In genomic region chr1:38320971-38321305, GRCm38 (mm10) we compare ENCODE assay signal across 32 mouse cellular contexts.
DNase-seq lines count a peak whose midpoint lies in the region; ATAC-seq lines count a peak whose summit lies in the region.
"Had no signal": no experiment of that assay in that cellular context is flagged by ENCODE, and none has a peak within 500 bp of the region (broad histone marks: within the 10 kb centered on the region; RNA-seq: fewer than 3 reads in every experiment).

No protein-coding gene starts in this region.

- H3K36me3 ChIP-seq in stomach, embryonic 15.5 days, result no peaks in the 10 kb centered on the region
- H3K36me3 ChIP-seq: embryonic facial prominence, embryonic 13.5 days; forebrain, embryonic 12.5 days; hindbrain, embryonic 13.5 days; liver, embryonic 15.5 days; lung, embryonic 15.5 days; neural tube, embryonic 15.5 days had no signal

- peak; percentile 83 for DNase-seq in heart, adult 11 months
- DNase-seq in heart, postnatal 36 days, result no peak
- peak; percentile 81 for DNase-seq in 416B (ENCODE audit: low read depth)
- no peak for DNase-seq in urinary bladder, adult 18-20 months (ENCODE audit: low spot score in 2 of 2)
- DNase-seq in cerebellum, postnatal 10 days, result no peak
- DNase-seq: adrenal gland, adult 2 months; adrenal gland, postnatal 36 days; cerebellum, adult 18-20 months; embryo, embryonic 11 days; forebrain, postnatal 0 days; gastrocnemius, postnatal 14 days; heart, adult 18-20 months; heart, postnatal 4 days; kidney, adult 8-10 months; kidney, postnatal 10 days; layer of hippocampus, postnatal 36 days; left cerebral cortex, postnatal 4 days; midbrain, embryonic 14.5 days; right cerebral cortex, postnatal 25 days; thymus, postnatal 25 days had no signal

- no peaks in the 10 kb centered on the region for H3K4me1 ChIP-seq in stomach, embryonic 15.5 days
- H3K4me1 ChIP-seq: liver, embryonic 15.5 days; lung, embryonic 15.5 days; neural tube, embryonic 15.5 days had no signal

- H3K9ac ChIP-seq in stomach, embryonic 15.5 days, result no peak overlapping the region
- H3K9ac ChIP-seq: embryonic facial prominence, embryonic 13.5 days; forebrain, embryonic 12.5 days; forebrain, postnatal 0 days; hindbrain, embryonic 13.5 days; liver, embryonic 15.5 days; lung, embryonic 15.5 days; neural tube, embryonic 15.5 days had no signal

- intact Hi-C loops in heart, postnatal 36 days (cut with DNase I), result loop anchor here (5.0 kb wide), 1 partner anchor 79 kb away; no protein-coding TSS in a partner anchor

- H3K4me2 ChIP-seq in stomach, embryonic 15.5 days, result no peak overlapping the region
- H3K4me2 ChIP-seq: forebrain, embryonic 12.5 days; heart, embryonic 11.5 days; hindbrain, embryonic 13.5 days; liver, embryonic 15.5 days; lung, embryonic 15.5 days; neural tube, embryonic 15.5 days had no signal

- no peak overlapping the region for H3K4me3 ChIP-seq in stomach, embryonic 15.5 days (replicated peaks)
- H3K4me3 ChIP-seq: embryonic facial prominence, embryonic 13.5 days; forebrain, embryonic 12.5 days; hindbrain, embryonic 13.5 days; liver, embryonic 15.5 days; lung, embryonic 15.5 days; neural tube, embryonic 15.5 days had no signal

- H3K9me3 ChIP-seq in stomach, embryonic 15.5 days, result no peaks in the 10 kb centered on the region
- H3K9me3 ChIP-seq: embryonic facial prominence, embryonic 13.5 days; forebrain, embryonic 12.5 days; hindbrain, embryonic 13.5 days; liver, embryonic 15.5 days; lung, embryonic 15.5 days; neural tube, embryonic 15.5 days had no signal

- WGBS in stomach, embryonic 15.5 days, result 58% methylated on average over 2 of the region's 2 CpGs

- ATAC-seq in common myeloid progenitor, adult 5-6 weeks (replicated peaks; ENCODE audit: low read depth, poor library complexity, severe bottlenecking), result peak; percentile 94
- ATAC-seq in stomach, embryonic 15.5 days (ENCODE audit: insufficient read depth, low FRiP score, low read depth), result no peak
- ATAC-seq: activated CD4-positive, CD25-positive, alpha-beta regulatory T cell, adult 4 months; CD4-positive, CD25-positive, alpha-beta regulatory T cell, adult 4 months; intestine, embryonic 16.5 days had no signal

- H3K27me3 ChIP-seq in stomach, embryonic 15.5 days (replicated peaks), result no peaks in the 10 kb centered on the region
- H3K27me3 ChIP-seq: embryonic facial prominence, embryonic 13.5 days; forebrain, embryonic 12.5 days; hindbrain, embryonic 13.5 days; liver, embryonic 15.5 days; lung, embryonic 15.5 days; neural tube, embryonic 15.5 days had no signal

- peak overlapping the region; percentile 31; the same call in 1 of the 2 replicates for H3K27ac ChIP-seq in stomach, embryonic 15.5 days
- H3K27ac ChIP-seq: forebrain, embryonic 12.5 days; hindbrain, embryonic 13.5 days; liver, embryonic 15.5 days; lung, embryonic 15.5 days; neural tube, embryonic 15.5 days had no signal

Comparison
In these comparisons a context has a peak if more than half of its experiments do, and no peak if none do; other contexts are left out.
1. DNase-seq: peak in heart, adult 11 months (single experiment) and 416B (single experiment); none in heart, postnatal 36 days (0 of 2), urinary bladder, adult 18-20 months (0 of 2) and cerebellum, postnatal 10 days (0 of 2).